In the genomic region with DNA sequence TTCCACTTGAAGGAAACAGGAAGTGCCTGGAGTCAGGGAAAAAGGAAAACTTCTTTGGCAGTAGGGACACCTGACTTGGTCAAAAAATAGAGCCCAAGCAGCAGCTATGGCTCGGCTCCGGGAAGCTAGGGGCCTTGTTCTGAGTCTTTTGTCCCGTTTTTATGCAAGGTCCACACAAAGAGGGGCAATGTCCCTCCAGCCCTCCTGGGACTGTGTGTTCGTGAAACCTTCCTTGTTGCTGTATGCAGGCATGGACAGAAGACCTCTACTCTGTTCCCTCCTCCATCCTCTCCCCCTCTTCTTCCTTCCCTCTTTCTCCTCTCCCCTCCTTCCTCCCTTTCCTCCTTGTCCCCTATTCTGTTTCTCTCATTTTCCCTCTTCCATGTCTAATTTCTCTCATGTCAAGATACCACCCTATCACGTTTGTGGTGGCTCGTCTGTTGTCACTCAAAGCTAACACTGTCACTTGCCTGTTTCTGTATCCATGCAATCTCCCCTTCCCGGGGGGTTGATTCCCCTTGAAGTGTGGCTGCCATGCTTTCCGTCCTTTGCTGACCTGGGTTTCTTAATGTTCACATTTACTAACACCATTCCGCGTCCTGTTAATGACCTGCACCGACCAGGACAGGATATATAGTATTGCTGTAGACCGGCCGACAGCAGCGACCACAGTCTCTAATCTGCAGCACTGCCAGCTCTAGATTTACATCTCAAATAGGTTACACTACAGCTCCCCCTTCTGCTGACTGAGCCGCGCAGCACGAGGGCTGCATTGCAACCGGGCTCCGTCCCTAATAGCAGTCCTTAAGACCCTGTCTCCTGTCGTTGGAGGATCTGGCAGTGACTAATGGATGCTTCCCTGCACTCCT, we compare ENCODE assay signal across 8 mouse cellular contexts.
A peak's percentile ranks its signal among the peaks of the same experiment; 100 is the strongest.
DNase-seq lines count a peak whose midpoint lies in the region; ATAC-seq lines count a peak whose summit lies in the region.

No protein-coding gene starts in this region.

- H3K27me3 ChIP-seq in embryonic facial prominence, embryonic 12.5 days: no peaks in the 10 kb centered on the region
- H3K27me3 ChIP-seq in heart, embryonic 10.5 days (ENCODE audit: insufficient read depth, poor library complexity, severe bottlenecking): no peaks in the 10 kb centered on the region; the same call in 1 of the 2 replicates
- no peaks in the 10 kb centered on the region for H3K27me3 ChIP-seq in kidney, embryonic 15.5 days
- peaks cover 15% of the 10 kb centered on the region for H3K27me3 ChIP-seq in limb, embryonic 13.5 days
- H3K27me3 ChIP-seq in midbrain, embryonic 12.5 days: peaks cover 41% of the 10 kb centered on the region
- H3K27me3 ChIP-seq in stomach, embryonic 14.5 days (ENCODE audit: control insufficient read depth, insufficient read depth, low read length): no peaks in the 10 kb centered on the region

- no peaks in the 10 kb centered on the region for H3K36me3 ChIP-seq in embryonic facial prominence, embryonic 12.5 days
- no peaks in the 10 kb centered on the region for H3K36me3 ChIP-seq in heart, embryonic 10.5 days
- H3K36me3 ChIP-seq in kidney, embryonic 15.5 days: no peaks in the 10 kb centered on the region
- no peaks in the 10 kb centered on the region for H3K36me3 ChIP-seq in limb, embryonic 13.5 days
- H3K36me3 ChIP-seq in midbrain, embryonic 12.5 days: no peaks in the 10 kb centered on the region
- no peaks in the 10 kb centered on the region for H3K36me3 ChIP-seq in stomach, embryonic 14.5 days (ENCODE audit: control insufficient read depth, insufficient read depth, low read length)

- DNase-seq in urinary bladder, adult 18-20 months (ENCODE audit: low spot score in 2 of 2): peak; percentile 42 to 55
- DNase-seq in urinary bladder, postnatal 25 days (ENCODE audit: low spot score): no peak
- peak; percentile 79 for DNase-seq in heart, embryonic 10.5 days (ENCODE audit: low spot score)

- under 1% methylated on average over 20 of the region's 20 CpGs for WGBS in embryonic facial prominence, embryonic 12.5 days
- 1% methylated on average over 20 of the region's 20 CpGs for WGBS in heart, embryonic 10.5 days
- WGBS in kidney, embryonic 15.5 days: under 1% methylated on average over 20 of the region's 20 CpGs
- WGBS in limb, embryonic 13.5 days: under 1% methylated on average over 20 of the region's 20 CpGs
- WGBS in midbrain, embryonic 12.5 days: under 1% methylated on average over 20 of the region's 20 CpGs
- 4% methylated on average over 20 of the region's 20 CpGs for WGBS in stomach, embryonic 14.5 days

- no peaks in the 10 kb centered on the region for H3K9me3 ChIP-seq in embryonic facial prominence, embryonic 12.5 days
- no peaks in the 10 kb centered on the region for H3K9me3 ChIP-seq in heart, embryonic 10.5 days
- no peaks in the 10 kb centered on the region for H3K9me3 ChIP-seq in kidney, embryonic 15.5 days (replicated peaks)
- H3K9me3 ChIP-seq in limb, embryonic 13.5 days: no peaks in the 10 kb centered on the region
- no peaks in the 10 kb centered on the region for H3K9me3 ChIP-seq in midbrain, embryonic 12.5 days
- no peaks in the 10 kb centered on the region for H3K9me3 ChIP-seq in stomach, embryonic 14.5 days (ENCODE audit: control insufficient read depth, low read depth, low read length)

- peak overlapping the region; percentile 49 for H3K4me2 ChIP-seq in embryonic facial prominence, embryonic 12.5 days (replicated peaks)
- peak overlapping the region; percentile 53 for H3K4me2 ChIP-seq in kidney, embryonic 15.5 days
- H3K4me2 ChIP-seq in limb, embryonic 13.5 days (replicated peaks): peak overlapping the region; percentile 59
- H3K4me2 ChIP-seq in midbrain, embryonic 12.5 days (replicated peaks): peak overlapping the region; percentile 65
- H3K4me2 ChIP-seq in stomach, embryonic 14.5 days (replicated peaks; ENCODE audit: low read depth, low read length): peak overlapping the region; percentile 34

- H3K9ac ChIP-seq in embryonic facial prominence, embryonic 12.5 days: no peak overlapping the region
- peak overlapping the region; percentile 3 for H3K9ac ChIP-seq in kidney, embryonic 15.5 days
- H3K9ac ChIP-seq in limb, embryonic 13.5 days: 0 out of 2 replicates have a peak overlapping the region, but pooled peaks have one; percentile 39
- peak overlapping the region; percentile 49; the same call in 1 of the 2 replicates for H3K9ac ChIP-seq in midbrain, embryonic 12.5 days (replicated peaks)
- no peak overlapping the region for H3K9ac ChIP-seq in stomach, embryonic 14.5 days (replicated peaks; ENCODE audit: low read depth, low read length)

- H3K27ac ChIP-seq in embryonic facial prominence, embryonic 12.5 days: no peak overlapping the region
- peak overlapping the region; percentile 69 for H3K27ac ChIP-seq in heart, embryonic 10.5 days
- H3K27ac ChIP-seq in kidney, embryonic 15.5 days: peak overlapping the region; percentile 87
- no peak overlapping the region for H3K27ac ChIP-seq in limb, embryonic 13.5 days
- H3K27ac ChIP-seq in midbrain, embryonic 12.5 days (replicated peaks): peak overlapping the region; percentile 63
- peak overlapping the region; percentile 68; the same call in 1 of the 2 replicates for H3K27ac ChIP-seq in stomach, embryonic 14.5 days (ENCODE audit: low read length)

- peaks cover 14% of the 10 kb centered on the region for H3K4me1 ChIP-seq in embryonic facial prominence, embryonic 12.5 days
- H3K4me1 ChIP-seq in heart, embryonic 10.5 days: peaks cover 26% of the 10 kb centered on the region
- H3K4me1 ChIP-seq in kidney, embryonic 15.5 days: peaks cover 70% of the 10 kb centered on the region
- H3K4me1 ChIP-seq in limb, embryonic 13.5 days: peaks cover 43% of the 10 kb centered on the region
- peaks cover 28% of the 10 kb centered on the region for H3K4me1 ChIP-seq in midbrain, embryonic 12.5 days
- peaks cover 33% of the 10 kb centered on the region for H3K4me1 ChIP-seq in stomach, embryonic 14.5 days (ENCODE audit: control insufficient read depth, insufficient read depth, low read length)

- ATAC-seq in embryonic facial prominence, embryonic 12.5 days (ENCODE audit: insufficient number of reproducible peaks, insufficient read depth, low FRiP score, low TSS enrichment): peak; percentile 80
- peak; percentile 91 for ATAC-seq in kidney, embryonic 15.5 days (replicated peaks; ENCODE audit: low FRiP score)
- ATAC-seq in limb, embryonic 13.5 days (ENCODE audit: low FRiP score, low read depth): peak; percentile 86
- ATAC-seq in midbrain, embryonic 12.5 days (ENCODE audit: low FRiP score, low read depth): peak; percentile 91
- peak; percentile 83; the same call in 1 of the 2 replicates for ATAC-seq in stomach, embryonic 14.5 days (ENCODE audit: insufficient number of reproducible peaks, insufficient read depth, low FRiP score, low read depth)

- peak overlapping the region; percentile 20 for H3K4me3 ChIP-seq in embryonic facial prominence, embryonic 12.5 days
- peak overlapping the region; percentile 52 for H3K4me3 ChIP-seq in heart, embryonic 10.5 days
- peak overlapping the region; percentile 12; the same call in 1 of the 2 replicates for H3K4me3 ChIP-seq in kidney, embryonic 15.5 days (replicated peaks)
- peak overlapping the region; percentile 18; the same call in 1 of the 2 replicates for H3K4me3 ChIP-seq in limb, embryonic 13.5 days
- H3K4me3 ChIP-seq in midbrain, embryonic 12.5 days: peak overlapping the region; percentile 33
- H3K4me3 ChIP-seq in stomach, embryonic 14.5 days (ENCODE audit: low read depth, low read length): no peak overlapping the region

Comparison
In these comparisons a context has a peak if more than half of its experiments do, and no peak if none do; other contexts are left out.
1. H3K27ac ChIP-seq: peak in heart, embryonic 10.5 days (single experiment), kidney, embryonic 15.5 days (single experiment), midbrain, embryonic 12.5 days (single experiment) and stomach, embryonic 14.5 days (single experiment); none in embryonic facial prominence, embryonic 12.5 days (single experiment) and limb, embryonic 13.5 days (single experiment).
2. H3K9ac ChIP-seq: peak in kidney, embryonic 15.5 days (single experiment), limb, embryonic 13.5 days (single experiment) and midbrain, embryonic 12.5 days (single experiment); none in embryonic facial prominence, embryonic 12.5 days (single experiment) and stomach, embryonic 14.5 days (single experiment).
3. Peak in every context shown above with its lines, with median percentiles within 50 percentile points of each other: ATAC-seq and H3K4me2 ChIP-seq.